Mouse (Mus musculus): ENCODE measurements around the gene Gm49395. TPM values are rescaled to one million over a fixed set of nuclear protein-coding genes. Genes with fewer than 3 reads are reported as not detected.

The Gm49395 gene
- total and polyA plus RNA-seq, 3 experiments = 1.2 TPM; not detected in 2

GRCm38 (mm10) chr13:115106183-115106582 is 4.5 kb upstream of the Gm49395 start:
- H3K9me3 ChIP-seq (replicated peaks) = no peaks in the 10 kb centered on the region
- peaks cover 28% of the 10 kb centered on the region for H3K27me3 ChIP-seq (ENCODE audit: insufficient read depth, low read length)
- TF ChIP-seq GATA1 (IDR thresholded peaks at IDR 0.05; ENCODE audit: borderline replicate concordance, low read length) (no peak), CTCF (IDR thresholded peaks at IDR 0.05; ENCODE audit: low read depth, low read length) (no peak), TAL1 (conservative IDR thresholded peaks at IDR 0.05; ENCODE audit: low read depth, low read length) (no peak)
- ATAC-seq (ENCODE audit: extremely low read depth, insufficient number of reproducible peaks, low FRiP score, poor library complexity, severe bottlenecking) = no peak
- no peaks in the 10 kb centered on the region for H3K36me3 ChIP-seq (replicated peaks)
- no peak for DNase-seq (ENCODE audit: low spot score)
- H3K4me1 ChIP-seq (ENCODE audit: insufficient read depth, low read depth, low read length) = no peaks in the 10 kb centered on the region
- H3K4me3 ChIP-seq (ENCODE audit: low read depth, low read length) = no peak overlapping the region

DNA sequence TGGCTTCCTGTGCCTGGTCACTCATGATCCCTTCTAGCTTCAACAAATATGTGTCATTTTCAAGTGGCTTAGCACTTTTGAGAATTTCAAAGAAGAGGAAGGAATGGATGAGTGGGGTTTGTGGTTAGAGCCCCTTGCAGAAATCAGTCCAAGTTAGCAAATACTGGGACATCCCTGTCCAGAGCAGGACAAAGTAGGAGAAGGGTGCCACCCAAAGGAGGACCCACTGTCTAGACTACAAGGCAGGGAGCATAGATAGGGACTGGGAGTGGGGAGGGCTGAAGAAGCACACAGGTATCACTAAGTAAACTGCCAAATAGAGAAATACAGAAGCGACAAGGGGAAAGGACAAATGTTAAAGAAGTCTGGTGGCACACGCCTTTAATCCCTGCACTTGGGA is 1.0 kb upstream of the Gm49395 start:
- H3K4me3 ChIP-seq (ENCODE audit: low read depth, low read length) = no peak overlapping the region
- ATAC-seq (ENCODE audit: extremely low read depth, insufficient number of reproducible peaks, low FRiP score, poor library complexity, severe bottlenecking) (no peak), DNase-seq (ENCODE audit: low spot score) (no peak)
- no peaks in the 10 kb centered on the region for H3K4me1 ChIP-seq (ENCODE audit: insufficient read depth, low read depth, low read length)
- H3K9me3 ChIP-seq (replicated peaks) = no peaks in the 10 kb centered on the region
- no peaks in the 10 kb centered on the region for H3K36me3 ChIP-seq (replicated peaks)
- TF ChIP-seq GATA2 (IDR thresholded peaks at IDR 0.05; ENCODE audit: borderline replicate concordance, low read depth, low read length) (no peak), TAL1 (conservative IDR thresholded peaks at IDR 0.05; ENCODE audit: low read depth, low read length) (no peak), GATA1 (IDR thresholded peaks at IDR 0.05; ENCODE audit: borderline replicate concordance, low read length) (no peak), POLR2AphosphoS5 (IDR thresholded peaks at IDR 0.05; ENCODE audit: insufficient replicate concordance, low read depth, low read length) (no peak), CTCF (IDR thresholded peaks at IDR 0.05; ENCODE audit: low read depth, low read length) (no peak)
- peaks cover 31% of the 10 kb centered on the region for H3K27me3 ChIP-seq (ENCODE audit: insufficient read depth, low read length)

- H3K36me3 ChIP-seq (replicated peaks) = no peaks in the 10 kb centered on the region
- H3K9me3 ChIP-seq (replicated peaks) = no peaks in the 10 kb centered on the region
- no peak overlapping the region for H3K4me3 ChIP-seq (ENCODE audit: low read depth, low read length)
- peaks cover 42% of the 10 kb centered on the region for H3K27me3 ChIP-seq (ENCODE audit: insufficient read depth, low read length)
- TF ChIP-seq TAL1 (conservative IDR thresholded peaks at IDR 0.05; ENCODE audit: low read depth, low read length) = no peak
- no peak for TF ChIP-seq GATA2 (IDR thresholded peaks at IDR 0.05; ENCODE audit: borderline replicate concordance, low read depth, low read length)
- no peak for TF ChIP-seq GATA1 (IDR thresholded peaks at IDR 0.05; ENCODE audit: borderline replicate concordance, low read length)
- TF ChIP-seq CTCF (IDR thresholded peaks at IDR 0.05; ENCODE audit: low read depth, low read length) = no peak
- TF ChIP-seq POLR2AphosphoS5 (IDR thresholded peaks at IDR 0.05; ENCODE audit: insufficient replicate concordance, low read depth, low read length) = no peak
- H3K4me1 ChIP-seq (ENCODE audit: insufficient read depth, low read depth, low read length) = no peaks in the 10 kb centered on the region
- DNase-seq (ENCODE audit: low spot score) (no peak), ATAC-seq (ENCODE audit: extremely low read depth, insufficient number of reproducible peaks, low FRiP score, poor library complexity, severe bottlenecking) (no peak)
Observed at GRCm38 (mm10) chr13:115100381-115101177, 1.1 kb downstream of the Gm49395 start.

GRCm38 (mm10) chr13:115099381-115099780 is 2.3 kb downstream of the Gm49395 start:
- Histone ChIP-seq H3K4me3 (ENCODE audit: low read depth, low read length) (no peak overlapping the region), H3K9me3 (replicated peaks) (no peaks in the 10 kb centered on the region), H3K4me1 (ENCODE audit: insufficient read depth, low read depth, low read length) (no peaks in the 10 kb centered on the region), H3K36me3 (replicated peaks) (no peaks in the 10 kb centered on the region), H3K27me3 (ENCODE audit: insufficient read depth, low read length) (peaks cover 42% of the 10 kb centered on the region)
- DNase-seq (ENCODE audit: low spot score) (no peak), ATAC-seq (ENCODE audit: extremely low read depth, insufficient number of reproducible peaks, low FRiP score, poor library complexity, severe bottlenecking) (no peak)
- no peak for TF ChIP-seq TAL1 (conservative IDR thresholded peaks at IDR 0.05; ENCODE audit: low read depth, low read length)
- no peak for TF ChIP-seq CTCF (IDR thresholded peaks at IDR 0.05; ENCODE audit: low read depth, low read length)
- no peak for TF ChIP-seq POLR2AphosphoS5 (IDR thresholded peaks at IDR 0.05; ENCODE audit: insufficient replicate concordance, low read depth, low read length)
- TF ChIP-seq GATA1 (IDR thresholded peaks at IDR 0.05; ENCODE audit: borderline replicate concordance, low read length) = no peak
- TF ChIP-seq GATA2 (IDR thresholded peaks at IDR 0.05; ENCODE audit: borderline replicate concordance, low read depth, low read length) = no peak

DNA sequence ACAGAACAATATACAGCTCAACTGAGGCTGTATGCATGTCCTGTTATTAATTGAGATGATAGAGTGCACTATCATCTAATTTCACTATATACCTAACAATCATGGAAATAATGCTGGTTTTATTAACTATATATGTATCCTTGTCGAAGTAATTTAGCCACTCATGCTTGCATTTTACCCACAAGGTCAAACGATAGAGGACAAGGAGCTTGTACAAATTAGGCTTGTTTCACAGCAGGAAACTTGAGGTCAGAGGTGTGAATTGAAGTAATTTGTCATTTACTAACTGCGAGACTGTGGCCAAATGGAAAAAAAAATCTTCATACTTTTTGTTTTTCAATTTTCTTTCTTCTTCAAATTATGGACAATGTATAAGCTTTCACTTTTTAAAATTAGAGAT is 3.5 kb downstream of the Gm49395 start:
- H3K4me3 ChIP-seq (ENCODE audit: low read depth, low read length) = no peak overlapping the region
- H3K9me3 ChIP-seq (replicated peaks) = no peaks in the 10 kb centered on the region
- no peaks in the 10 kb centered on the region for H3K36me3 ChIP-seq (replicated peaks)
- peaks cover 39% of the 10 kb centered on the region for H3K27me3 ChIP-seq (ENCODE audit: insufficient read depth, low read length)
- peaks cover 5% of the 10 kb centered on the region for H3K4me1 ChIP-seq (ENCODE audit: insufficient read depth, low read depth, low read length)
- DNase-seq (ENCODE audit: low spot score) = no peak
- no peak for ATAC-seq (ENCODE audit: extremely low read depth, insufficient number of reproducible peaks, low FRiP score, poor library complexity, severe bottlenecking)
- TF ChIP-seq GATA2 (IDR thresholded peaks at IDR 0.05; ENCODE audit: borderline replicate concordance, low read depth, low read length) = no peak
- no peak for TF ChIP-seq POLR2AphosphoS5 (IDR thresholded peaks at IDR 0.05; ENCODE audit: insufficient replicate concordance, low read depth, low read length)
- TF ChIP-seq CTCF (IDR thresholded peaks at IDR 0.05; ENCODE audit: low read depth, low read length) = no peak
- TF ChIP-seq GATA1 (IDR thresholded peaks at IDR 0.05; ENCODE audit: borderline replicate concordance, low read length) = no peak
- no peak for TF ChIP-seq TAL1 (conservative IDR thresholded peaks at IDR 0.05; ENCODE audit: low read depth, low read length)

GRCm38 (mm10) chr13:115096965-115097364 is 4.8 kb downstream of the Gm49395 start:
- ATAC-seq (ENCODE audit: extremely low read depth, insufficient number of reproducible peaks, low FRiP score, poor library complexity, severe bottlenecking) (no peak), DNase-seq (ENCODE audit: low spot score) (no peak)
- no peak overlapping the region for H3K4me3 ChIP-seq (ENCODE audit: low read depth, low read length)
- H3K4me1 ChIP-seq (ENCODE audit: insufficient read depth, low read depth, low read length) = peaks cover 6% of the 10 kb centered on the region
- H3K36me3 ChIP-seq (replicated peaks) = no peaks in the 10 kb centered on the region
- TF ChIP-seq CTCF (IDR thresholded peaks at IDR 0.05; ENCODE audit: low read depth, low read length) = no peak
- TF ChIP-seq TAL1 (conservative IDR thresholded peaks at IDR 0.05; ENCODE audit: low read depth, low read length) = no peak
- TF ChIP-seq GATA2 (IDR thresholded peaks at IDR 0.05; ENCODE audit: borderline replicate concordance, low read depth, low read length) = no peak
- no peaks in the 10 kb centered on the region for H3K9me3 ChIP-seq (replicated peaks)
- peaks cover 32% of the 10 kb centered on the region for H3K27me3 ChIP-seq (ENCODE audit: insufficient read depth, low read length)
